Mouse (Mus musculus) limb, embryonic 10.5 days (tissue): ENCODE data around the gene Rap2b. TPM values are rescaled to one million over a fixed set of nuclear protein-coding genes. Genes with fewer than 3 reads are reported as not detected.

Source experiments
- DNase-seq: peaks from one replicate; pipeline ENCODE4 v3.0.0-alpha.2; 2017; ENCODE audit warnings: low spot score
- H3K27ac ChIP-seq: fragments of 300-500 bp; sonication (generic); 2 replicates; pipeline ENCODE4 v1.5.1; 2016; ENCODE audit warnings: mild to moderate bottlenecking
- H3K27me3 ChIP-seq: fragments of 300-500 bp; sonication (generic); 2 replicates; pipeline ENCODE4 v1.6.1; 2016; ENCODE audit warnings: low read depth, mild to moderate bottlenecking; ENCODE audit not compliant: poor library complexity, severe bottlenecking
- H3K36me3 ChIP-seq: fragments of 300-500 bp; sonication (generic); 2 replicates; pipeline ENCODE4 v1.6.1; 2016; ENCODE audit warnings: mild to moderate bottlenecking, moderate library complexity
- H3K4me1 ChIP-seq: fragments of 300-500 bp; sonication (generic); 2 replicates; pipeline ENCODE4 v1.6.1; 2016
- H3K4me3 ChIP-seq: fragments of 300-500 bp; sonication (generic); 2 replicates; pipeline ENCODE4 v1.5.1; 2016; ENCODE audit warnings: mild to moderate bottlenecking, moderate library complexity
- H3K9me3 ChIP-seq: fragments of 300-500 bp; sonication (generic); replicated peaks from 2 replicates; pipeline ENCODE4 v1.6.1; 2016; ENCODE audit warnings: mild to moderate bottlenecking
- WGBS: fragments of 180-500 bp; shearing (Covaris S2); methylation state at CpG from one replicate; pipeline ENCODE4 v1.1.7; 2016; 5-methylcytosine and 5-hydroxymethylcytosine counted together
- polyA plus RNA-seq: library from polyadenylated mRNA; unstranded; fragments of >200 nt; fragmentation: Nextera tagmentation; extraction: Ambion mirVana; gene quantifications from 2 replicates; pipeline ENCODE4 v1.2.1, GENCODE M21; 2016

Rap2b gene
- polyA plus RNA-seq, 1 experiment from 2014 or later: 8.5 TPM

DNA sequence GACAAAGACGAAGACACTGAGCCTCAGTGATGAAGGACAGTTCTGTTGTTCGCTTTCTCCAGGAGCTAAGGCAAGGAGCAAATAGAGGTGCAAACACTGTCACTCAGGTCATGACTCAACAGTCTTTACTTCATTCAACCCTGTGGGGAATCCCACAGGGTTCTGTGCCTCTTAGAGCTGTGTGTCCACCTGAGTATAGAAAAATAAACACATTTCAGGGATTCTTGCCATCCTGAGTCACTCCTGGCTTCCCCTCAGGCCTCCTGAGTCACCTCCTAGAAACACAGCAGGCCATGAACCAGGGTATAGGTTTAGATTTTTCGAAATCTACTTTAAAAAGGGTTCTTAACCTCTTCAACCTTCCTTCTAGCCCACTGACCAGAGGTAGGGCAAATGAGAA lies 33.9 kb downstream of the Rap2b start:
- no peak for DNase-seq
- H3K27me3 ChIP-seq: no peaks in the 10 kb centered on the region
- H3K9me3 ChIP-seq: no peaks in the 10 kb centered on the region
- no peak overlapping the region for H3K4me3 ChIP-seq
- no peaks in the 10 kb centered on the region for H3K36me3 ChIP-seq
- H3K27ac ChIP-seq: no peak overlapping the region
- WGBS: 79% methylated on average over 3 of the region's 3 CpGs
- no peaks in the 10 kb centered on the region for H3K4me1 ChIP-seq

DNA sequence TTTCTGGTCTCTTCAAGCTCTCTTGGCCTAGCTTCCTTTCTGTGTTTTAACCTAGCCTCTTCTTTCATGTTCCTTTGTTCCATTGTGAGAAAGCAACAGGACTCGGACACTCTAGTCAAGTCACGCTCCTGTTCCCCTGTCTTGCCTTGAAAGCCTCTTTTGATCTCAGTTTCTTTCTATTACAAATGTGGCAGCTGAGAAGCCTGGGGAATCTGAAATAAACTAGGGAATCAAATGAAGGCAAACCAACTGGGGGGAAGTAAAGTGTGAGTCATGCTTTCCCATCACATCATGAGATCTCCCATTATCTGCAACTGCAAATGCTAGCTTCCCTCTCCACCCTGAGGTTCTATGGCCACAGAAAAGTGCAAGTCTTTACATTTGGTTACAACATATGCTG lies 35.3 kb downstream of the Rap2b start:
- Histone ChIP-seq H3K4me1 (no peaks in the 10 kb centered on the region), H3K36me3 (no peaks in the 10 kb centered on the region)

DNA sequence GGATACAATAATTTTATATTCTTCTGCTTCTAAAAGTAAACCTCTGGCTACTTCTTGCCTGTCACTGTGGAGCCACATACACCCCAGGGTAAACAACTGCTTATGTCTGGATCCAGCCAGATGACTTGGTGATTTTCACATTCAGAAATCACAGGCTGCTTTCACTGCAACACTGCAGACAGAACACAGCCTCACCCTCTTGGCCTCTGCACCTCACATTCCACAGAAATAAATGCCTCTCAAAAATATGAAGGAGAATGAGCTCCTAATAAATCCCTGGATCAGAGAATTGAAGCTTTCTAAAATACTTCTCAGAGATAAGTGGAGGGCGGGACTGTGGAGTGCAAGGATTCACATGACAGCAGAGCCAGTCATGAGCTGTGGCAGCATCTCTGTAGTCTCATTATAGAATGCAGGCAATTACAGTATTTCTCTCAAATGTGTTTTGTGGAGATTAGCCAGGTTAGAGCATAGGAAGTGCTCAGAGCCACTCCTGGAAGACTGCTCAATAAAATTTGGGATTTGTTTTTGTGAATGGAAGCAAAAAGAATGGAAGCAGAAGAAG lies 39.5 kb downstream of the Rap2b start:
- Histone ChIP-seq H3K4me3 (no peak overlapping the region), H3K36me3 (no peaks in the 10 kb centered on the region), H3K27ac (no peak overlapping the region), H3K4me1 (no peaks in the 10 kb centered on the region), H3K9me3 (no peaks in the 10 kb centered on the region), H3K27me3 (no peaks in the 10 kb centered on the region)
- 72% methylated on average over 1 of the region's 1 CpGs for WGBS
- no peak for DNase-seq

More for the DNA sequence above, 35.3 kb downstream of the Rap2b start:
- 76% methylated on average over 2 of the region's 2 CpGs for WGBS
- H3K4me3 ChIP-seq: no peak overlapping the region
- no peaks in the 10 kb centered on the region for H3K27me3 ChIP-seq
- no peaks in the 10 kb centered on the region for H3K9me3 ChIP-seq
- no peak for DNase-seq
- H3K27ac ChIP-seq: no peak overlapping the region

DNA sequence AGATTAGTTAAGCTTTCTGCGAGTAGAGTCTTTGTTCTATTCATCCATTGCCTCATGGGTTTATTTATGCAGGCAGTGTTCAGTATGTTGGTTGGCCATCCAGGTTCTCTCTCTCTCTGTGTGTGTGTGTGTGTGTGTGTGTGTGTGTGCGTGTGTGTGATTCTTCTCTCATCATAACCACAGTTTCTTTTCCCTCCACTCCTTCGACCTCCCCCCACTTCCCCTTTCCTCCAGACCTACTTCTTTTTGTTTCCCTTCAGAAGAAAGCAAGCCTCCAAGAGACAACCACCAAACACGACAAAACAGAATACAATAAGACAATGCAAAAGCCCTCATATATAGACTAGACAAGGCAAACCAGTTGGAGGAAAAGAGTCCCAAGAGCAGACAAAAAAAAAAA lies 45.5 kb downstream of the Rap2b start:
- WGBS: 90% methylated on average over 4 of the region's 4 CpGs
- no peaks in the 10 kb centered on the region for H3K36me3 ChIP-seq
- H3K9me3 ChIP-seq: no peaks in the 10 kb centered on the region

DNA sequence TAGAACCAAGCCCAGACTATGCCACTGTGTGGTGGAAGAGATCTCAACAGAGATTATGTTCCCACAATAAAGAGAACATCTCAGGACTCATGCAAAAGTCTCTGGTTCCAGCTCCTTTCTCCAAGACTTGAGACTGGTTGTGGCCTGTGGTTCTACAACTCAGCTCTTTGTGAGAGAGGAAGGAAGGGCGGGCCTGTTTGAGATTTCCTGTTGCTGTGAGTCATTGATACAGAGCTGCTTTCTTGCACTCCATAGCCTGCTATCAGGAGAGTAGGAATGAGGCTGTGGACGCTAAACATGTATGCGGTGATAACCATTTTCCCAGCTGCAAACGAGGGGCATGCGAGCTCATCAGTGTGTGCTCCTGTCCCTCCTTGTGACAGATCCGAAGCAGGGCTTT lies 48.2 kb downstream of the Rap2b start:
- DNase-seq: no peak
- 83% methylated on average over 6 of the region's 6 CpGs for WGBS
- Histone ChIP-seq H3K4me3 (no peak overlapping the region), H3K4me1 (no peaks in the 10 kb centered on the region), H3K36me3 (no peaks in the 10 kb centered on the region), H3K9me3 (no peaks in the 10 kb centered on the region), H3K27ac (no peak overlapping the region), H3K27me3 (no peaks in the 10 kb centered on the region)

More for the DNA sequence above, 45.5 kb downstream of the Rap2b start:
- Histone ChIP-seq H3K4me1 (no peaks in the 10 kb centered on the region), H3K27ac (no peak overlapping the region), H3K4me3 (no peak overlapping the region), H3K27me3 (no peaks in the 10 kb centered on the region)
- no peak for DNase-seq

DNA sequence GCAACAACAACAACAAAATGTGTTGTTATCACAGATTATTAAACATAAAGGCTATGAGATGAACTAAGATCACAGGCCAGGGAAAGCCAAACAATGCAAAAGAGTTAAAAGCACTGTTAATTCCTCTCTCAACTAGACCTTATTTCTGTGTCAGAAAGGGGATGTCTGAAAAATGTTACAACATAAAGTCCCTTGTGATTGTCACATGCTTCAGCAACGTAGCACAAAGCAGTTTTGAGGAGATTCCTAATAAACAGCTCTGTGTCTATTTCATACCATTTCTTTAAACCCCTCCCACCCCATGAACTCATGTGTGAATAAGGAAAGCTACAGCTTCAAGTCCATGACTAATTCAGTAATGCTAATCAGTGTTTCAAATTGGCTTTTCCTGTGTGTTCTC lies 54.4 kb downstream of the Rap2b start:
- H3K27ac ChIP-seq: no peak overlapping the region
- no peaks in the 10 kb centered on the region for H3K36me3 ChIP-seq
- WGBS: 89% methylated on average over 1 of the region's 1 CpGs
- H3K9me3 ChIP-seq: no peaks in the 10 kb centered on the region
- no peaks in the 10 kb centered on the region for H3K4me1 ChIP-seq
- H3K27me3 ChIP-seq: no peaks in the 10 kb centered on the region
- H3K4me3 ChIP-seq: no peak overlapping the region
- no peak for DNase-seq

Other genes starting within 250 kb of the Rap2b start
- gene B430305J03Rik, start 4.3 kb downstream of the Rap2b start, polyA plus RNA-seq: not detected in 2 replicates